Mouse (Mus musculus): ENCODE data around the gene Clint1.
A peak's percentile ranks its signal among the peaks of the same experiment; 100 is the strongest.

Gene Clint1

GRCm38 (mm10) chr11:45851516-45852123, at the start of gene Clint1:
Clint1 (plus strand) TSS chr11:45852051.
- peak; percentile 90 for DNase-seq

- no peak for DNase-seq
Measured at GRCm38 (mm10) chr11:45804068-45804467, 47.8 kb upstream of the Clint1 start.

DNA sequence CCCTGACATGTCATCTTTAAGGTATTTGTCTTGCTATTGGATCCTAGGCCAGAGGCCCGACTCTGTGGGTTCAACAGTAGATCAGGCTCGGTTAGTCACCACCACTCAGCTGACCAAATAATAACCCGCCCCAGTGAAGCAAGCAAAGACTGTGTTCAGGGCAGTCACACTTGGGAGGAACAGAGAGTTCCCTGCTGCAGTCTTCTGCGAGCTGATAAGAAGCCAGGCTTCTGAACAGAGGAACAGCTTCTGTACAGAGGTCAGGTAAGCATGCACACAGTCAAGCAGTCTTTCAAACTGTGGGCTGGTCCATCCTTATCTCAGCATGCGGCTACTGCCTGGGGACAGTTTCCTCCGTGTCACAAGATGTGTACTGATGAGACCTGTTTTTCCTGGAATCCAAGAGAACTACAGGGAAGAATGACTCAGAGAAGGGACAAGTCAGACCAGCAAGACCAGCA, 46.5 kb upstream of the Clint1 start:
- DNase-seq, result no peak

GRCm38 (mm10) chr11:45805810-45806209, 46.0 kb upstream of the Clint1 start:
- no peak for DNase-seq

DNA sequence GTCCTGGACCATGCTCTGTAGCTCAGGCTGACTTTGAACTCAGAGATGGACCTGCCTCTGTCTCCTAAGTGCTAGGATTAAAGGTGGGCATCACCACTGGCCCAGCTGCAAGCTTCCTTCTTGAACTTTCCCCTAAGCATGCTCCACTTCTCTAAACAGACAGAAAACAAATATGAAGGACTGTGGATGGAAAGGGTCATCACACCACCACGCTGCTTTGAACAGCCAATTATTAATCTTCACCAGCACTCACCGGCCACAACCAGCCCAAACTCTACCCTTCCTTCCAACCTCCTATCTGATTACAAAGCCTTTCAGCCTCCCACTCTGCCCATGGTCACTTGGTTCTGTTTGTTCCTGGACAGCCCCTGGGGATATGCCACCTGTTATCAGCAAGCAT, 45.6 kb upstream of the Clint1 start:
- DNase-seq, result no peak

DNA sequence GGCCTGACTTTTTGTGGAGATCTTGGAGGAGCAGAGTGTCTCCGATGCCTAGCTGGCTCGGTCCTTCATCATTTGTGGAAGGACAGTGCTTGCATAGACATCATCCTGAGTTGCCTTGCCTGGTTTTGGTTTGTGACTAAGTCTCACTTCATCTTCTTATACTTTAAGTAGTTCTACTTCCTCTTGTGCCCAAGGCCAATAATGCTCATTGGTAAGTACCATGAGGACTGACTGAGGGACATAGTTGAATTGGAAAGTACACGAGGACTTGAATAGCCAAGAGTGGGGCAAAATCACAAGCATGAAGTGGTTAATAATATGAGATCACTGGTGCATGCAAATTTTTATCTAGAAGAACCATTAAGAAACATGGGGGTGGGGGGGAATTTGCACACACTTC, 45.0 kb upstream of the Clint1 start:
- no peak for DNase-seq

- no peak for DNase-seq
Measured at GRCm38 (mm10) chr11:45807820-45808219, 44.0 kb upstream of the Clint1 start.

DNA sequence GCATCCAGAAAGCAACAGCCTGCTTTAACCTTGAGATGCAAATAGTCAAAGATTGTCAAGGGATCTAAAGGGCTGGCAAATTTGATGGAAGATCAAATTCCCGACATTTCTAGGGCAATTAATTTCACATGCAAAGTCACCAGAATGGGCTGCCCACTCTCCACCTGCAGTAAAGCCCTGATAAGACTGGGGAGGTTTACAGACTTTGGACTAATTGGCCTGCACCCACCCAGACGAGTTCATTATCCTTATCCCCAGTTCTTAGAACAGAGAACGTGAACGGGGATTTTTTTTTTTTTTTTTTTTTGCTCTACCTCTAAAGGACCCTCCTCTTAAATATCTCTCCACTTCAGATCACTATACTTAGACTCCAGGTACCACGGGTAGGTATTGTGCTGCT, 42.4 kb upstream of the Clint1 start:
- DNase-seq, result no peak

GRCm38 (mm10) chr11:45810056-45810455, 41.8 kb upstream of the Clint1 start:
- no peak for DNase-seq

DNA sequence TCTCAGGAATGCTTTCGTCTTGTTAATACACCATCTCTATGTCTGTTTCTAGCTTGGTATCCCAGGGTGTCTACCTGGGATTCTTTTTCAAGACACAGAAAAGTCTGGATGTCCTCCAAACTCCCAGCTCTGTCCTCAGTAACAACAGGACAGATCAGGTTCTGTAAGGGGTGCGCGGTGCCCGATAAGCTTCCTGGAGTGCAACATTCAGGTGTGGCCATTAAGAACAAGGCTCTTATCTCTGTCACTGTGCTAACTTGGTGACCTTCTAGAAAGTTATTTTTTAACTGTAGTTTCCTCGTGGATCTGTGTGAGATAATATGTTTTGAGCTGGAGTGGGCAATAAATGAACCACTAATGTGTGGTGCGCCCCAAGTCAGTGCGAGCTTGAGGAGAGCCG, 41.0 kb upstream of the Clint1 start:
- no peak for DNase-seq

DNA sequence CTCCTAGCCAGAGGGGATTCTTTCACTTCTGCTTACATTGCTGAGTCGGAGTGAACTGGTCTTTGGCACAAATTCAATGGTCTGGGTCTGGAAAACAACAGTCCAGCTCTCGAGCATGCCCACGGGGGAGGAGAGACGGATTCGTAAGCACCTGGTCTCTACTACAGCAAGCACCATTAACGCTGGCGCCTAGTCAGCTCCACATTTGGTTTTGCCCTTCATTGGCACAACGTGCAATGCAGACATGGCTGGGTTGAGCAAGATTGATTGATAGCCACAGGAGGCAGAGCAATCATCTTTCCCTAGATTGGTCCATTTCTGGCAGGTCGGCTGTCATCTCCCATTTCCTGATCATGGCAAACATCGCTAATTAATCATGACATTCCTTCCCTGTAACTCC, 36.2 kb upstream of the Clint1 start:
- DNase-seq, result no peak

- no peak for DNase-seq
Measured at GRCm38 (mm10) chr11:45816712-45817111, 35.1 kb upstream of the Clint1 start.

DNA sequence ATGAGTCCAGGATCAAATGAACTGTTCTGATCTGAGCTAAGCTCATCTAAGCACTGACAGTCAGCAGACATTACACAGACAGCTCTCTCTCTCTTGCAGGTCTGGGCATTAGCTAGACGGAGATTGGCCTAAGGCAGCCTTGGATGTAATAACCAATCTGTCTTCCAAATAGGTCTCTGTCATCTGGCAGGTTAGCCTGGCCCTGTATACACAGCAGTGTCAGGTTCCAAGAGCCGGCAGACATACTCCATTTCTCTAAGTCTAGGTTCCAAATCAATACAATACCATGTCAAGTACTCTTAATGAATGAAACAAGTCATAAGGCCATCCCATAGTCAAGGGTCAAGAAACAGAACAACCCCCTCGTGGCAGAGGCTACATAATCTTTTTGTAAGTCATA, 33.9 kb upstream of the Clint1 start:
- DNase-seq, result no peak

DNA sequence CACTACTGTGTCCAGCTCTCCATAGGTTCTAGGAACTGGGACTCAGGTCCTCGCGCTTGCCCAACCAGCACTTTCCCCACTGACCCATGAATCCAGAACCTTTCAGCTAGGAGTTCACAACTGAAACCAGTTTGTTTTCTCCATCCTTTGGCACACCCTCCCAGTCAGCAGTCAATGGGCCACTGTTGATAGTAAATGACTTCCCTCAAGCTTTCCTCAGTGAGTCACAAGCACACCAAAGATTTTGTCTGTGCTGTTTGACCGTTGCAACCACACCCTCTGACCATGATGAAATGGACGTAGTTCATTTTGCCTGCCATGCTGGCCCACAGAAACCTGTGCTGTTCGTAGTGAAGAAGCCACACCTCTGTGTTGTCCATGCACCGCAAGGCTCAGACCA, 30.9 kb upstream of the Clint1 start:
- no peak for DNase-seq

GRCm38 (mm10) chr11:45830112-45830511, 21.7 kb upstream of the Clint1 start:
- DNase-seq, result no peak

DNA sequence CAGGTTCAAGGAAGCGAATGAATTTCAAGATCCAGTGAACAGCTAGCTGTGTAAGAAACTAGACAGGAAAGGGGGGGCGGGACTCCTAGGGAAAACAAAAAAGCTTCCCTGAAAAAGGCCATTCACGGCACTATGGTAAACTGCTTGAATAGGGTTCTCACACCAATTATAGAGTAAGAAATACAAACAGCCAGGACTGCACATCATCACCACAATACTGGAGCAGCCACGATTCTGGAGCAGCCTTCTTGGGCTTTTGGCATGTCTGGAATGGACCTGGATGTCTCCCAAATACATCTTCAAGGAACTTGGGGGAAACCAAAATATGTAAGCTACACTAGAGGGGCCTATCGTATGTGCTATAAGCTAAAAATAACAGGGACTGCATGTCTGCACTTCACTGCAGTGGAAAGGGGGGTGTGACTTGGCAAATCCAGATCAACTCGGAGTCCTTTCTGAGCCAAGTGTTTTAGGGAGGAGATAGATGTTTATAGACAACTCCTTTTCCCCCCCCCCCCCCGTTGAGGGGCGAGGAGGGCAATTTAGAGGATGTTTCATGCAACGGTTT, 21.0 kb upstream of the Clint1 start:
- no peak for DNase-seq

DNA sequence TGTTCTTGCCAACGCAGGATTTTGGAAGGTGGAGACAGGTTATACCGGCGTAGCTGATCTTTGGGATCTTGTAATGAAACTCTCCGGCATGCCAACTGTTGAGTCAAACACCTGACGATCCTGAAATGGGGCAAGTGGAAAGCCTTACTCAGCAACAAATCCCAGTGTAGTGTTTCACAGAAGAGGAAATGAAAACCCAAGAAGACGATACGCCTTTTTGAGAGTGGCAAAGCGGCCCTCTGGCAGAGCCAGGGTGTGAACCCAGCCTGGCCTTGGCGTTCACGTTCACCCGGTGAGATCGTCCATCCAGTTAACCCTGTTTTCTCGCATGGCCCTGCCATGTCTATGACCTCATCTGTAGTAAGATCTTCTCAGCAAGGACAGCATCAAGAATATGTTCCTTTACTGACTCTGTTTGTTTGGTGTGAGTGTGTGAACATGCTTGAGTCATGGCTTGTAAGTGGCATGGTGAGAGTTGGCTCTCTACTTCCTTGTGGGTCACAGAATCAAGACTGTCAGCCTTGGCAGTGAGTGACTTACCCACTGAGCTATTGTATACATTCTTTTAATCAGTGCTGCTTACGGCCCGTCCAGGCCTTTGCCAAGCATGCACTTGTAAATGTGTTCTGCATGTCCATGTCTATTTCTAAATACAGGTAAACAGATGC, 20.2 kb upstream of the Clint1 start:
- DNase-seq, result no peak

DNA sequence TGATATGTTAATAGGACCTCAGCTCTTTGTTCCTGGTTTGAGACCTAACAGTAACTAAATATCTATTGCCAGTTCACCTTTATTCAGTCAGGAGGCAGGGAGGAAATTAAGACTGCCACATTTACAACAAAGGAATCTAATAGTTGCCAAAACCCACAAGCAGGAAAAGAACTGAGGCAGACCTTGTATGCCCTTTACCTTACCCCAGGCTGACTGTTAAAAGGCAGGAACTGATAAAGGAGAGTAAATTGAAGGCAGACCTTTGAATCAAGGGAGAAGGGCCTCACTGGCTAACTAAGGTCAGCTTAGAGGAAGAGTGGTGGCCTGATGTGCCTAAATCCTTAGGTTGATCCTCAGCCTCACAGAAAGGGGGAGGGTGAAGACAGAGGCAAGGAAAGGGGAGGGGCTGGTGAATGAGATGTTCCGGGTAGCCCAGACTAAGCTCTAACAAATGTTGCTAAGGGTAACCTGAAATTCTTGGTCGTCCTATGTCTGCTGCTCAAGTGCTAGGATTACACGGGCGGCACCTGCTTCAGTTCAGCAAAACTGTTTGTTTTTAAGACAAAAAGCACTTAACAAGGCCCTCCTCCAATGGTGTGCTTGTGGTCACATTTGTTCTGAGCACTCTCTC, 16.1 kb upstream of the Clint1 start:
- no peak for DNase-seq

DNA sequence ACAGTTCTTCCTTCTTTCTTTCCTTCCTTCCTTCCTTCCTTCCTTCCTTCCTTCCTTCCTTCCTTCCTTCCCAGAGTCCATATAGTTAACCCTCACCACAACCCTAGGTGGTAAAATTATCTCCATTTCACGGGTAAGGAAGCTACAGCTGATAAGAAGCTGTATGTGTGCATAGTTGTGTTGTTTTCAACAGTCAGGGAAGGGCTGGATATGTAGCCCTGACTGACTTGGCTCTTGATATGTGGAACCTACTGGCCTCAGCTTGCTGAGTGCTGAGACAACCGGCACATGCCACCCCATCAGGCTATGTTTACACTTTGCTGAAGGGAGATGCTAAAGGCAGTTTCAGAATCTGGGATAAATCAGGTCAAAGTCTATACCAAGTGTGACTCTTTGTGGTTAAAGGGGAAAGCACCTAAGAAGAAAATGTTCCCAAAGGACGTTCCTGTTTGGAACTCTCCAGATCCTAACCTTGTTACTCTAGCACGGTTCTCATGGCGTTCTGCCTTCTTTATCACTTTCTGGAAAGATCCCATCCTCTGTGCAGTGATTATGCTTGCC, 14.5 kb upstream of the Clint1 start:
- no peak for DNase-seq

DNA sequence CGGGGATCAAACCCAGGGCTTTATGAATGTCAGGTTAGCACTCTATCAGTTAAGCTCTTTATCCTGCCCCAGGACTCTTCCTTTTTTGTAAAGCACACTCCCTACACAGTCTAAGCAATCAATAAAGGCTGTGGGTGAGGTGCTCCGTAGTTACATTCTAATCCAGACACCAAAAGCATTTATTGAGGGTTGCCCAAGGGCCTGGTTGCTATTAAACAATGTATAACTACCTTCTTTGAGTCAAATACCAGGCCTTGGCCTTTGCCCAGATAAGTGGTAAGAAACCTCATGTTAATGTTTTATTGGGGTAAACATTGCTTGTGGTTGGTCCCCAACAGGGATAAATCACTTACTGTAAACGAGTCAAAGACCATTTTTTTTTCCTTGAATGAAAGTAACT, 13.4 kb upstream of the Clint1 start:
- DNase-seq, result no peak

GRCm38 (mm10) chr11:45840332-45840731, 11.5 kb upstream of the Clint1 start:
- DNase-seq, result no peak

DNA sequence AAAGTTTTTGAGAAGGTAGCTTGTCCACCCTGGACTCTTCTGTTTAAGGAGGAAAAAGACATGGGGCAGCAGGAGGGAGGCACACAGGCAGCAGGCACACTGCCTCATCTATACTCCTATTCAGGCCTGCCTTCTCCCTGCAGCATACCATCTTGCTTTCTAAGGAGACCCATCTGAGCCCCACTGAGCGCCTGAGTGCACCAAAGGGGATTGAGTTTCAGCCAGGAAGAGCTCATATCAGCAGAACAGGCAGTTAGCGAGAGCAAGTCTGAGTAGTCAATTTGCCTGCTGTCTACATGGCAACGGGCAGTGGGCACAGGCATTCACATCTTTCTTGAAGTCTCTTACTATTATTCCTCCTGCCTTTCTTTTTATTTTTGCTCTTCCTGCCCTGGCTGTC, 5.8 kb upstream of the Clint1 start:
- no peak for DNase-seq

DNA sequence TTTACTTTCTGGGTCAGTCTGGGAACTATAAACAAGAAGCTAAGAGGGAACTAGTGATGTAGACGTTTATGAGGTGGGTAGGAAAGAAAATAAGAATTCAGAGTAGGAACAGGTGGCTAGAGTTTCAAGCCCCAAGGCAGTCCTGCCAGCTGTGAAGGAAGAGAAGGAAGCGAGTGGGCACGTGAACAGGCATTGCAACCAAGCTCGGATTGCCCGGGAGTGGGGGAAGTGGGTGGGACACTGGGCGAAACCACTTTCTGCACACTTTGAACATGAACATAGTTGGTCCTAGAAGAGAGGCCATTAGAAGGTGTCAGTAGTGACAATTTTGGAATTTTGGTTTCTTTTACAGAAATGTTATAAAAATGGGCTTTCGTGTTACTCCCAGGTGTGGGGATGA, 4.3 kb upstream of the Clint1 start:
- DNase-seq, result no peak

- no peak for DNase-seq
Measured at GRCm38 (mm10) chr11:45848253-45848652, 3.6 kb upstream of the Clint1 start.

All from right cerebral cortex, postnatal 25 days (tissue).